Mouse (Mus musculus): ENCODE measurements at regions not wholly inside any gene's neighbourhood (a gene's known extent, or its start where the extent isn't known, plus 50 kb on each side); places are given as distances from the start of the nearest gene placed in this dataset.

- H3K9me3 ChIP-seq (replicated peaks; ENCODE audit: low read length) = peaks cover 5% of the 10 kb centered on the region
- H3K36me3 ChIP-seq (replicated peaks in 1 of 2; ENCODE audit: control insufficient read depth in 1 of 2, insufficient read depth in 1 of 2, low read length in 1 of 2) = no peaks in the 10 kb centered on the region
- TF ChIP-seq ZKSCAN1 (IDR thresholded peaks at IDR 0.05; ENCODE audit: borderline replicate concordance, low read depth, low read length) (no peak), ELF1 (IDR thresholded peaks at IDR 0.05; ENCODE audit: low read depth, low read length) (no peak), SIN3A (IDR thresholded peaks at IDR 0.05; ENCODE audit: low read length) (no peak)
- H3K9ac ChIP-seq (ENCODE audit: insufficient read depth, low read depth) = no peak overlapping the region
- in situ Hi-C loops (cut with MboI; ENCODE audit: low pct_ligation_motif_present, low pct_unique_long_range_greater_than_20kb, low sequenced_read_pairs) = no loop called here
- DNase-seq (ENCODE audit: extremely low read depth) = no peak
- H3K27me3 ChIP-seq (replicated peaks) = peaks cover 57% of the 10 kb centered on the region
- H3K79me2 ChIP-seq (replicated peaks; ENCODE audit: control insufficient read depth, extremely low read depth, insufficient read depth, poor library complexity, severe bottlenecking) = no peaks in the 10 kb centered on the region
- no peak overlapping the region for H3K27ac ChIP-seq (ENCODE audit: insufficient read depth, low read depth)
- no peak overlapping the region for H3K4me3 ChIP-seq (replicated peaks in 1 of 3; ENCODE audit: low read depth in 2 of 3, low read length in 2 of 3, poor library complexity in 1 of 3)
- dilution Hi-C loops (cut with MboI; ENCODE audit: extremely low pct_ligation_motif_present, extremely low pct_unique_long_range_greater_than_20kb, low sequenced_read_pairs) = no loop called here
- no peak overlapping the region for H3K4me2 ChIP-seq (ENCODE audit: insufficient read depth, low read depth, poor library complexity, severe bottlenecking)
- H3K4me1 ChIP-seq (ENCODE audit: control insufficient read depth in 1 of 2, insufficient read depth in 2 of 2) = peaks cover 4 to 20% of the 10 kb centered on the region in 2 experiments
These were observed 103.4 kb downstream of the Olfm1 start for GRCm38 (mm10) chr2:28296183-28296582.

- peaks cover 4 to 13% of the 10 kb centered on the region in 2 experiments for H3K4me1 ChIP-seq (ENCODE audit: control insufficient read depth in 1 of 2, insufficient read depth in 2 of 2)
- TF ChIP-seq JUND (conservative IDR thresholded peaks at IDR 0.05; ENCODE audit: low read depth, low read length) (no peak), USF2 (conservative IDR thresholded peaks at IDR 0.05; ENCODE audit: low read depth, low read length) (no peak), JUN (IDR thresholded peaks at IDR 0.05; ENCODE audit: insufficient read depth, low read depth, low read length) (no peak), RCOR1 (conservative IDR thresholded peaks at IDR 0.05; ENCODE audit: low read depth, low read length) (no peak), RAD21 (IDR thresholded peaks at IDR 0.05; ENCODE audit: low read depth, low read length) (no peak), HCFC1 (IDR thresholded peaks at IDR 0.05; ENCODE audit: low read depth, low read length) (no peak), CTCF (conservative IDR thresholded peaks at IDR 0.05 in 1 of 2, IDR thresholded peaks at IDR 0.05 in 1 of 2; ENCODE audit: low read depth in 2 of 2, low read length in 2 of 2) (no peak)
These were observed 105.9 kb downstream of the Olfm1 start for GRCm38 (mm10) chr2:28298738-28299137.

GRCm38 (mm10) chr2:28299346-28299745 is 106.6 kb downstream of the Olfm1 start:
- Histone ChIP-seq H3K4me2 (ENCODE audit: insufficient read depth, low read depth, poor library complexity, severe bottlenecking) (no peak overlapping the region), H3K9ac (ENCODE audit: insufficient read depth, low read depth) (no peak overlapping the region), H3K27ac (ENCODE audit: insufficient read depth, low read depth) (no peak overlapping the region), H3K79me2 (replicated peaks; ENCODE audit: control insufficient read depth, extremely low read depth, insufficient read depth, poor library complexity, severe bottlenecking) (no peaks in the 10 kb centered on the region), H3K9me3 (replicated peaks; ENCODE audit: low read length) (peaks cover 5% of the 10 kb centered on the region), H3K4me1 (ENCODE audit: control insufficient read depth in 1 of 2, insufficient read depth in 2 of 2) (peaks cover 4 to 13% of the 10 kb centered on the region in 2 experiments), H3K27me3 (replicated peaks) (peaks cover 69% of the 10 kb centered on the region), H3K36me3 (replicated peaks in 1 of 2; ENCODE audit: control insufficient read depth in 1 of 2, insufficient read depth in 1 of 2, low read length in 1 of 2) (no peaks in the 10 kb centered on the region), H3K4me3 (replicated peaks in 1 of 3; ENCODE audit: low read depth in 2 of 3, low read length in 2 of 3, poor library complexity in 1 of 3) (no peak overlapping the region)
- dilution Hi-C loops (cut with MboI; ENCODE audit: extremely low pct_ligation_motif_present, extremely low pct_unique_long_range_greater_than_20kb, low sequenced_read_pairs) (no loop called here), in situ Hi-C loops (cut with MboI; ENCODE audit: low pct_ligation_motif_present, low pct_unique_long_range_greater_than_20kb, low sequenced_read_pairs) (no loop called here)
- no peak for DNase-seq (ENCODE audit: extremely low read depth)
- TF ChIP-seq CHD2 (IDR thresholded peaks at IDR 0.05; ENCODE audit: low read length) (no peak), MAFK (IDR thresholded peaks at IDR 0.05; ENCODE audit: insufficient replicate concordance, low read length) (no peak), POLR2AphosphoS2 (IDR thresholded peaks at IDR 0.05; ENCODE audit: low read depth, low read length) (no peak), TCF12 (IDR thresholded peaks at IDR 0.05; ENCODE audit: low read depth, low read length) (no peak)

More at GRCm38 (mm10) chr2:28298738-28299137, 105.9 kb downstream of the Olfm1 start:
- H3K9ac ChIP-seq (ENCODE audit: insufficient read depth, low read depth) = no peak overlapping the region
- in situ Hi-C loops (cut with MboI; ENCODE audit: low pct_ligation_motif_present, low pct_unique_long_range_greater_than_20kb, low sequenced_read_pairs) (no loop called here), dilution Hi-C loops (cut with MboI; ENCODE audit: extremely low pct_ligation_motif_present, extremely low pct_unique_long_range_greater_than_20kb, low sequenced_read_pairs) (no loop called here)
- H3K27ac ChIP-seq (ENCODE audit: insufficient read depth, low read depth) = no peak overlapping the region
- peaks cover 5% of the 10 kb centered on the region for H3K9me3 ChIP-seq (replicated peaks; ENCODE audit: low read length)
- no peak overlapping the region for H3K4me3 ChIP-seq (replicated peaks in 1 of 3; ENCODE audit: low read depth in 2 of 3, low read length in 2 of 3, poor library complexity in 1 of 3)
- no peak overlapping the region for H3K4me2 ChIP-seq (ENCODE audit: insufficient read depth, low read depth, poor library complexity, severe bottlenecking)
- H3K36me3 ChIP-seq (replicated peaks in 1 of 2; ENCODE audit: control insufficient read depth in 1 of 2, insufficient read depth in 1 of 2, low read length in 1 of 2) = no peaks in the 10 kb centered on the region
- H3K79me2 ChIP-seq (replicated peaks; ENCODE audit: control insufficient read depth, extremely low read depth, insufficient read depth, poor library complexity, severe bottlenecking) = no peaks in the 10 kb centered on the region
- H3K27me3 ChIP-seq (replicated peaks) = peaks cover 70% of the 10 kb centered on the region
- DNase-seq (ENCODE audit: extremely low read depth) = no peak
